Mouse (Mus musculus) ES-Bruce4 (cell line): ENCODE results near the gene Carhsp1.

Experiments used
- CTCF ChIP-seq: IDR thresholded peaks from one replicate; pipeline ENCODE4 v1.8.1; 2011; ENCODE audit warnings: low read depth, low read length
- POLR2A ChIP-seq: IDR thresholded peaks from one replicate; pipeline ENCODE4 v1.8.1; 2011; ENCODE audit warnings: low read length; ENCODE audit not compliant: insufficient read depth

- TF ChIP-seq POLR2A (no peak), CTCF (peak; percentile 80)
These were observed 28.1 kb downstream of the Carhsp1 start for GRCm38 (mm10) chr16:8643855-8644254.
